Mouse (Mus musculus): ENCODE results near the gene Ifnl2. TPM values are rescaled to one million over a fixed set of nuclear protein-coding genes. Genes with fewer than 3 reads are reported as not detected.
"Not testable (repeated sequence)": the region's sequence is repeated elsewhere in the genome, so short reads cannot be mapped to it uniquely, and the experiment has no call there.

Gene Ifnl2
- polyA plus RNA-seq (2012; rRNA removed): not detected in 2 replicates

GRCm38 (mm10) chr7:28510405-28510974, at the start of gene Ifnl2:
Gene Ifnl2, minus strand, starts transcription at chr7:28510455.
- not testable (repeated sequence) for H3K27ac ChIP-seq (ENCODE audit: insufficient read depth, low read length); H3K27me3 ChIP-seq (ENCODE audit: control insufficient read depth, insufficient read depth, low read length); H3K4me1 ChIP-seq (ENCODE audit: control insufficient read depth, insufficient read depth, low read length); H3K4me3 ChIP-seq (replicated peaks; ENCODE audit: insufficient read depth, low read depth, low read length)
- DNase-seq: peak in 1 of 2 experiments; percentile 4
- WGBS: 38% methylated on average over 8 of the region's 8 CpGs

- TF ChIP-seq POLR2A (IDR thresholded peaks at IDR 0.05; ENCODE audit: borderline replicate concordance, insufficient read depth, low read length) (no peak), CTCF (IDR thresholded peaks at IDR 0.05; ENCODE audit: borderline replicate concordance, insufficient read depth, low read depth, low read length) (no peak)
- Histone ChIP-seq H3K27ac (ENCODE audit: insufficient read depth, low read length) (no peak overlapping the region), H3K4me1 (ENCODE audit: control insufficient read depth, insufficient read depth, low read length) (peaks cover 27% of the 10 kb centered on the region), H3K27me3 (ENCODE audit: control insufficient read depth, insufficient read depth, low read length) (no peaks in the 10 kb centered on the region), H3K4me3 (replicated peaks; ENCODE audit: insufficient read depth, low read depth, low read length) (no peak overlapping the region)
- peak; percentile 48 to 57 for DNase-seq
- 13% methylated on average over 4 of the region's 4 CpGs for WGBS
Observed at GRCm38 (mm10) chr7:28558486-28558885, 48.2 kb upstream of the Ifnl2 start.

- Histone ChIP-seq H3K4me3 (replicated peaks; ENCODE audit: insufficient read depth, low read depth, low read length) (no peak overlapping the region), H3K27ac (ENCODE audit: insufficient read depth, low read length) (no peak overlapping the region), H3K4me1 (ENCODE audit: control insufficient read depth, insufficient read depth, low read length) (peaks cover 22% of the 10 kb centered on the region), H3K27me3 (ENCODE audit: control insufficient read depth, insufficient read depth, low read length) (no peaks in the 10 kb centered on the region)
- TF ChIP-seq POLR2A (IDR thresholded peaks at IDR 0.05; ENCODE audit: borderline replicate concordance, insufficient read depth, low read length): no peak
- no peak for TF ChIP-seq CTCF (IDR thresholded peaks at IDR 0.05; ENCODE audit: borderline replicate concordance, insufficient read depth, low read depth, low read length)
- WGBS: 70% methylated on average over 6 of the region's 6 CpGs
- DNase-seq: no peak
Observed at GRCm38 (mm10) chr7:28557708-28558107, 47.5 kb upstream of the Ifnl2 start.

- Histone ChIP-seq H3K4me3 (replicated peaks; ENCODE audit: insufficient read depth, low read depth, low read length) (no peak overlapping the region), H3K27me3 (ENCODE audit: control insufficient read depth, insufficient read depth, low read length) (no peaks in the 10 kb centered on the region), H3K27ac (ENCODE audit: insufficient read depth, low read length) (no peak overlapping the region), H3K4me1 (ENCODE audit: control insufficient read depth, insufficient read depth, low read length) (peaks cover 16% of the 10 kb centered on the region)
- WGBS: 85% methylated on average over 5 of the region's 5 CpGs
- TF ChIP-seq CTCF (IDR thresholded peaks at IDR 0.05; ENCODE audit: borderline replicate concordance, insufficient read depth, low read depth, low read length) (no peak), POLR2A (IDR thresholded peaks at IDR 0.05; ENCODE audit: borderline replicate concordance, insufficient read depth, low read length) (no peak)
- no peak for DNase-seq
Observed at GRCm38 (mm10) chr7:28557069-28557468, 46.8 kb upstream of the Ifnl2 start.

GRCm38 (mm10) chr7:28555939-28556535, 45.8 kb upstream of the Ifnl2 start:
- no peaks in the 10 kb centered on the region for H3K27me3 ChIP-seq (ENCODE audit: control insufficient read depth, insufficient read depth, low read length)
- H3K4me3 ChIP-seq (replicated peaks; ENCODE audit: insufficient read depth, low read depth, low read length): no peak overlapping the region
- 40% methylated on average over 5 of the region's 5 CpGs for WGBS
- peaks cover 14% of the 10 kb centered on the region for H3K4me1 ChIP-seq (ENCODE audit: control insufficient read depth, insufficient read depth, low read length)
- TF ChIP-seq CTCF (IDR thresholded peaks at IDR 0.05; ENCODE audit: borderline replicate concordance, insufficient read depth, low read depth, low read length) (no peak), POLR2A (IDR thresholded peaks at IDR 0.05; ENCODE audit: borderline replicate concordance, insufficient read depth, low read length) (no peak)
- H3K27ac ChIP-seq (ENCODE audit: insufficient read depth, low read length): no peak overlapping the region
- no peak for DNase-seq

GRCm38 (mm10) chr7:28553076-28553475, 42.8 kb upstream of the Ifnl2 start:
- TF ChIP-seq CTCF (IDR thresholded peaks at IDR 0.05; ENCODE audit: borderline replicate concordance, insufficient read depth, low read depth, low read length) (no peak), POLR2A (IDR thresholded peaks at IDR 0.05; ENCODE audit: borderline replicate concordance, insufficient read depth, low read length) (no peak)
- DNase-seq: no peak
- 84% methylated on average over 6 of the region's 6 CpGs for WGBS
- H3K4me1 ChIP-seq (ENCODE audit: control insufficient read depth, insufficient read depth, low read length): no peaks in the 10 kb centered on the region; the same call in 1 of the 2 replicates
- no peak overlapping the region for H3K4me3 ChIP-seq (replicated peaks; ENCODE audit: insufficient read depth, low read depth, low read length)
- H3K27ac ChIP-seq (ENCODE audit: insufficient read depth, low read length): no peak overlapping the region
- H3K27me3 ChIP-seq (ENCODE audit: control insufficient read depth, insufficient read depth, low read length): no peaks in the 10 kb centered on the region

GRCm38 (mm10) chr7:28547628-28548027, 37.4 kb upstream of the Ifnl2 start:
- DNase-seq: no peak
- Histone ChIP-seq H3K4me1 (ENCODE audit: control insufficient read depth, insufficient read depth, low read length) (peaks cover 3% of the 10 kb centered on the region; the same call in 1 of the 2 replicates), H3K27me3 (ENCODE audit: control insufficient read depth, insufficient read depth, low read length) (peaks cover 9% of the 10 kb centered on the region; the same call in 1 of the 2 replicates), H3K27ac (ENCODE audit: insufficient read depth, low read length) (no peak overlapping the region), H3K4me3 (replicated peaks; ENCODE audit: insufficient read depth, low read depth, low read length) (no peak overlapping the region)
- no peak for TF ChIP-seq CTCF (IDR thresholded peaks at IDR 0.05; ENCODE audit: borderline replicate concordance, insufficient read depth, low read depth, low read length)
- no peak for TF ChIP-seq POLR2A (IDR thresholded peaks at IDR 0.05; ENCODE audit: borderline replicate concordance, insufficient read depth, low read length)
- WGBS: 69% methylated on average over 7 of the region's 7 CpGs

GRCm38 (mm10) chr7:28547154-28547553, 36.9 kb upstream of the Ifnl2 start, which contains the start of gene Nccrp1:
Gene Nccrp1, minus strand, starts transcription at chr7:28547254.
- Histone ChIP-seq H3K4me3 (replicated peaks; ENCODE audit: insufficient read depth, low read depth, low read length) (peak within 1 kb of the TSS; percentile 13), H3K27ac (ENCODE audit: insufficient read depth, low read length) (no peak within 1 kb of the TSS), H3K4me1 (ENCODE audit: control insufficient read depth, insufficient read depth, low read length) (peaks cover 3% of the 10 kb centered on the region; the same call in 1 of the 2 replicates), H3K27me3 (ENCODE audit: control insufficient read depth, insufficient read depth, low read length) (peaks cover 9% of the 10 kb centered on the region; the same call in 1 of the 2 replicates)
- DNase-seq: no peak
- 6% methylated on average over 5 of the region's 5 CpGs for WGBS
- TF ChIP-seq CTCF (IDR thresholded peaks at IDR 0.05; ENCODE audit: borderline replicate concordance, insufficient read depth, low read depth, low read length) (no peak), POLR2A (IDR thresholded peaks at IDR 0.05; ENCODE audit: borderline replicate concordance, insufficient read depth, low read length) (no peak)

All from cerebellum, adult 2 months (tissue).